Mouse (Mus musculus) hindbrain, embryonic 14.5 days (tissue): ENCODE results near the gene Kbtbd7. TPM values are rescaled to one million over a fixed set of nuclear protein-coding genes. Genes with fewer than 3 reads are reported as not detected.

Experiments
- ATAC-seq: fragments of 200-750 bp; cut with Nextera tagmentation; 2 replicates; pipeline ENCODE4 v1.8.0; 2017; ENCODE audit warnings: moderate number of reproducible peaks, mild to moderate bottlenecking, moderate TSS enrichment, moderate library complexity; ENCODE audit not compliant: low FRiP score
- DNase-seq: peaks from one replicate; pipeline ENCODE4 v3.0.0-alpha.2; 2015; ENCODE audit warnings: low spot score
- H3K27ac ChIP-seq: fragments of 300-500 bp; sonication (generic); 2 replicates; pipeline ENCODE4 v1.5.1; 2014; ENCODE audit warnings: mild to moderate bottlenecking, moderate library complexity
- H3K27me3 ChIP-seq: fragments of 300-500 bp; sonication (generic); 2 replicates; pipeline ENCODE4 v1.6.1; 2014; ENCODE audit warnings: mild to moderate bottlenecking, low read length, mixed read lengths; ENCODE audit not compliant: control insufficient read depth, insufficient read depth
- H3K36me3 ChIP-seq: fragments of 300-500 bp; sonication (generic); replicated peaks from 2 replicates; pipeline ENCODE4 v1.6.1; 2014; ENCODE audit not compliant: control insufficient read depth, insufficient read depth
- H3K4me1 ChIP-seq: fragments of 300-500 bp; sonication (generic); replicated peaks from 2 replicates; pipeline ENCODE4 v1.6.1; 2014; ENCODE audit warnings: antibody characterized with exemption, low read length, mixed read lengths; ENCODE audit not compliant: control insufficient read depth, insufficient read depth
- H3K4me2 ChIP-seq: fragments of 300-500 bp; sonication (generic); replicated peaks from 2 replicates; pipeline ENCODE4 v1.6.1; 2014; ENCODE audit warnings: mild to moderate bottlenecking, moderate library complexity
- H3K4me3 ChIP-seq: fragments of 300-500 bp; sonication (generic); replicated peaks from 2 replicates; pipeline ENCODE4 v1.5.1; 2014; ENCODE audit warnings: mild to moderate bottlenecking, low read length
- H3K9ac ChIP-seq: fragments of 300-500 bp; sonication (generic); 2 replicates; pipeline ENCODE4 v1.6.1; 2014
- H3K9me3 ChIP-seq: fragments of 300-500 bp; sonication (generic); 2 replicates; pipeline ENCODE4 v1.6.1; 2016; ENCODE audit warnings: low read length; ENCODE audit not compliant: control insufficient read depth
- WGBS: fragments of 180-500 bp; shearing (Covaris S2); extraction: QIAGEN DNeasy Blood & Tissue Kit; methylation state at CpG from one replicate; pipeline ENCODE4 v1.1.7; 2014; 5-methylcytosine and 5-hydroxymethylcytosine counted together
- polyA plus RNA-seq: library from polyadenylated mRNA; unstranded; fragments of >200 nt; fragmentation: Nextera tagmentation; extraction: Ambion mirVana; gene quantifications from 2 replicates; pipeline ENCODE4 v1.2.1, GENCODE M21; 2014

Kbtbd7 gene
- polyA plus RNA-seq, 1 experiment from 2014 or later = 24.5 TPM

GRCm38 (mm10) chr14:79473384-79473783 lies 47.1 kb downstream of the Kbtbd7 start:
- H3K4me3 ChIP-seq = no peak overlapping the region
- ATAC-seq = no peak
- H3K4me2 ChIP-seq = no peak overlapping the region
- H3K27ac ChIP-seq = no peak overlapping the region
- H3K9ac ChIP-seq = no peak overlapping the region
- no peaks in the 10 kb centered on the region for H3K4me1 ChIP-seq
- DNase-seq = no peak
- no peaks in the 10 kb centered on the region for H3K9me3 ChIP-seq
- H3K36me3 ChIP-seq = peaks cover 81% of the 10 kb centered on the region
- no peaks in the 10 kb centered on the region for H3K27me3 ChIP-seq
- 94% methylated on average over 2 of the region's 2 CpGs for WGBS

Other genes with a start within 250 kb of the Kbtbd7 start
- gene Zfp957, start 179.1 kb upstream of the Kbtbd7 start, polyA plus RNA-seq = 0.08 TPM in 1 of 2 replicates, not detected in the other
- 36.4 and 40.4 TPM in 2 replicates for gene Rgcc, start 124.9 kb upstream of the Kbtbd7 start, polyA plus RNA-seq
- gene Naa16, start 35.7 kb upstream of the Kbtbd7 start, polyA plus RNA-seq = 12.5 and 15.4 TPM in 2 replicates
- 10.7 and 11.0 TPM in 2 replicates for gene Mtrf1, start 28.7 kb upstream of the Kbtbd7 start, polyA plus RNA-seq
- 1.9 and 2.3 TPM in 2 replicates for gene Kbtbd6, start 25.3 kb downstream of the Kbtbd7 start, polyA plus RNA-seq
- gene Elf1, start 54.7 kb downstream of the Kbtbd7 start, polyA plus RNA-seq = 3.8 and 3.9 TPM in 2 replicates
- 40.5 and 40.9 TPM in 2 replicates for gene Wbp4, start 55.0 kb downstream of the Kbtbd7 start, polyA plus RNA-seq
- gene Sugt1, start 161.2 kb downstream of the Kbtbd7 start, polyA plus RNA-seq = 109 and 115 TPM in 2 replicates
- 2.6 and 4.2 TPM in 2 replicates for gene Cnmd, start 235.7 kb downstream of the Kbtbd7 start, polyA plus RNA-seq